Mouse (Mus musculus) left cerebral cortex, adult 2 months (tissue): ENCODE results near the gene Olfr366. TPM values are rescaled to one million over a fixed set of nuclear protein-coding genes. Genes with fewer than 3 reads are reported as not detected.
"Not testable (repeated sequence)": the region's sequence is repeated elsewhere in the genome, so short reads cannot be mapped to it uniquely, and the experiment has no call there.

Experiments used
- DNase-seq, 2 experiments: peaks; one replicate each; pipeline ENCODE4 v3.0.0; 2021 to 2022; ENCODE audit warnings: low spot score in 2 of 2, mixed read lengths in 1 of 2; ENCODE audit errors: extremely low spot score in 1 of 2
- H3K27ac ChIP-seq: fragments of 200-600 bp; 2 replicates; pipeline ENCODE4 v1.8.1; 2022
- H3K4me3 ChIP-seq: fragments of 200-600 bp; 2 replicates; pipeline ENCODE4 v1.8.1; 2022
- CTCF ChIP-seq: fragments of 200-600 bp; IDR thresholded peaks from 2 replicates; pipeline ENCODE4 v1.8.1; 2022; ENCODE audit warnings: antibody characterized with exemption, mild to moderate bottlenecking, moderate library complexity
- intact Hi-C: fragments of 180-260 bp; cut with DNase I; formaldehyde crosslinking; loops from one replicate; pipeline ENCODE4 v1.15.1; 2025
- long read RNA-seq, 2 experiments: library from polyadenylated mRNA; stranded (forward); transcript quantifications; one replicate each; pipeline ENCODE4 v2.0.0; 2021; ENCODE audit warnings: borderline mapping rate in 2 of 2
- total RNA-seq, 2 experiments: library from RNA; stranded (reverse); gene quantifications; 2 replicates each; pipeline ENCODE4 v1.2.3; 2021

The Olfr366 gene
- total RNA-seq = not detected
- long read RNA-seq, experiment 1 = 0 reads
- long read RNA-seq, experiment 2 = 0 reads

GRCm38 (mm10) chr2:37211274-37211673, at the start of gene Olfr366:
TSS of gene Olfr366 (plus strand) at chr2:37211574.
- Histone ChIP-seq H3K27ac (no peak within 1 kb of the TSS), H3K4me3 (no peak within 1 kb of the TSS)
- DNase-seq = no peak
- intact Hi-C loops = no loop called here
- TF ChIP-seq CTCF = no peak

- TF ChIP-seq CTCF = no peak
- no peak within 1 kb of the TSS for H3K4me3 ChIP-seq
- no peak within 1 kb of the TSS for H3K27ac ChIP-seq
- intact Hi-C loops = no loop called here
- DNase-seq = no peak
Observed at GRCm38 (mm10) chr2:37187898-37188297, 23.5 kb upstream of the Olfr366 start, which contains the start of gene Olfr365. TSS of gene Olfr365 (plus strand) at chr2:37188198.

GRCm38 (mm10) chr2:37261781-37262180, 50.4 kb downstream of the Olfr366 start:
- intact Hi-C loops, DNase-seq, H3K27ac ChIP-seq, H3K4me3 ChIP-seq: not testable (repeated sequence)

Other genes with a start within 250 kb of the Olfr366 start
- not detected for gene Olfr357, start 217.7 kb upstream of the Olfr366 start, total RNA-seq
- gene Olfr358, start 202.2 kb upstream of the Olfr366 start, total RNA-seq = not detected
- not detected for gene Olfr360, start 145.8 kb upstream of the Olfr366 start, total RNA-seq
- gene Olfr361, start 122.3 kb upstream of the Olfr366 start, total RNA-seq = not detected
- gene Olfr362, start 93.7 kb upstream of the Olfr366 start, total RNA-seq = not detected
- gene Olfr364-ps1, start 72.3 kb upstream of the Olfr366 start, total RNA-seq = not detected
- under 1 TPM in 1 of 2 experiments, not detected in 1; 0.09 TPM for gene Olfr365, start 23.4 kb upstream of the Olfr366 start, total RNA-seq
- not detected for gene Olfr368, start 114.9 kb downstream of the Olfr366 start, total RNA-seq
- gene Pdcl, start 147.8 kb downstream of the Olfr366 start, total RNA-seq = 10 to 100 TPM; 25.3 TPM
- 10 to 100 TPM; 81.4 to 81.6 TPM for gene Rc3h2, start 211.3 kb downstream of the Olfr366 start, total RNA-seq
- gene Zbtb26, start 231.6 kb downstream of the Olfr366 start, total RNA-seq = 10 to 100 TPM in 1 of 2 experiments, 1 to 10 TPM in 1; 9.2 to 11.4 TPM
- 10 to 100 TPM; 13.5 to 13.8 TPM for gene Zbtb6, start 231.6 kb downstream of the Olfr366 start, total RNA-seq
- 10 to 100 TPM; 89.1 to 92.2 TPM for gene Rabgap1, start 231.7 kb downstream of the Olfr366 start, total RNA-seq